Mouse (Mus musculus): ENCODE data around the gene Zfp819.

Zfp819 gene

GRCm38 (mm10) chr7:43625065-43625464, 18.1 kb downstream of the Zfp819 start:
- TF ChIP-seq GATA4 (IDR thresholded peaks at IDR 0.05; ENCODE audit: insufficient replicate concordance, low read length), result no peak

GRCm38 (mm10) chr7:43625794-43626422, 18.9 kb downstream of the Zfp819 start:
- TF ChIP-seq GATA4 (IDR thresholded peaks at IDR 0.05; ENCODE audit: insufficient replicate concordance, low read length), result no peak

GRCm38 (mm10) chr7:43633940-43634339, 27.0 kb downstream of the Zfp819 start:
- no peak for TF ChIP-seq GATA4 (IDR thresholded peaks at IDR 0.05; ENCODE audit: insufficient replicate concordance, low read length)

- no peak for TF ChIP-seq GATA4 (IDR thresholded peaks at IDR 0.05; ENCODE audit: insufficient replicate concordance, low read length)
Measured at GRCm38 (mm10) chr7:43634500-43634899, 27.5 kb downstream of the Zfp819 start, which contains the start of gene Ceacam18. Gene Ceacam18 (plus strand): TSS chr7:43634707.

GRCm38 (mm10) chr7:43636194-43636593, 29.2 kb downstream of the Zfp819 start:
- no peak for TF ChIP-seq GATA4 (IDR thresholded peaks at IDR 0.05; ENCODE audit: insufficient replicate concordance, low read length)

GRCm38 (mm10) chr7:43637118-43637517, 30.1 kb downstream of the Zfp819 start:
- no peak for TF ChIP-seq GATA4 (IDR thresholded peaks at IDR 0.05; ENCODE audit: insufficient replicate concordance, low read length)

- no peak for TF ChIP-seq GATA4 (IDR thresholded peaks at IDR 0.05; ENCODE audit: insufficient replicate concordance, low read length)
Measured at GRCm38 (mm10) chr7:43642587-43642986, 35.6 kb downstream of the Zfp819 start.

GRCm38 (mm10) chr7:43643046-43643652, 36.2 kb downstream of the Zfp819 start:
- no peak for TF ChIP-seq GATA4 (IDR thresholded peaks at IDR 0.05; ENCODE audit: insufficient replicate concordance, low read length)

GRCm38 (mm10) chr7:43652683-43653082, 45.7 kb downstream of the Zfp819 start:
- TF ChIP-seq GATA4 (IDR thresholded peaks at IDR 0.05; ENCODE audit: insufficient replicate concordance, low read length), result no peak

GRCm38 (mm10) chr7:43654519-43654918, 47.5 kb downstream of the Zfp819 start:
- TF ChIP-seq GATA4 (IDR thresholded peaks at IDR 0.05; ENCODE audit: insufficient replicate concordance, low read length), result no peak

- no peak for TF ChIP-seq GATA4 (IDR thresholded peaks at IDR 0.05; ENCODE audit: insufficient replicate concordance, low read length)
Measured at GRCm38 (mm10) chr7:43656232-43656631, 49.3 kb downstream of the Zfp819 start.

GRCm38 (mm10) chr7:43660002-43660401, 53.0 kb downstream of the Zfp819 start, which contains the start of gene Siglece:
Gene Siglece (minus strand): TSS chr7:43660161.
- TF ChIP-seq GATA4 (IDR thresholded peaks at IDR 0.05; ENCODE audit: insufficient replicate concordance, low read length), result no peak

- no peak for TF ChIP-seq GATA4 (IDR thresholded peaks at IDR 0.05; ENCODE audit: insufficient replicate concordance, low read length)
Measured at GRCm38 (mm10) chr7:43662804-43663203, 55.8 kb downstream of the Zfp819 start.
